Mouse (Mus musculus) forebrain, embryonic 11.5 days (tissue): ENCODE data around the gene Rrm2. TPM values are rescaled to one million over a fixed set of nuclear protein-coding genes. Genes with fewer than 3 reads are reported as not detected.
"Not testable (repeated sequence)": the region's sequence is repeated elsewhere in the genome, so short reads cannot be mapped to it uniquely, and the experiment has no call there.

Experiments used
- ATAC-seq: fragments of 200-750 bp; cut with Nextera tagmentation; replicated peaks from 2 replicates; pipeline ENCODE4 v1.8.0; 2017; ENCODE audit warnings: moderate TSS enrichment; ENCODE audit not compliant: low FRiP score
- DNase-seq: peaks from one replicate; pipeline ENCODE4 v3.0.0-alpha.2; 2017; ENCODE audit warnings: low spot score
- H3K27ac ChIP-seq: fragments of 300-500 bp; sonication (generic); 2 replicates; pipeline ENCODE4 v1.5.1; 2014; ENCODE audit warnings: low read depth, low read length
- H3K27me3 ChIP-seq: fragments of 300-500 bp; sonication (generic); 2 replicates; pipeline ENCODE4 v1.6.1; 2014; ENCODE audit warnings: mild to moderate bottlenecking, low read length, mixed read lengths; ENCODE audit not compliant: control insufficient read depth, insufficient read depth
- H3K36me3 ChIP-seq: fragments of 300-500 bp; sonication (generic); 2 replicates; pipeline ENCODE4 v1.6.1; 2014; ENCODE audit warnings: mild to moderate bottlenecking, low read length, moderate library complexity, mixed read lengths; ENCODE audit not compliant: control insufficient read depth, insufficient read depth
- H3K4me1 ChIP-seq: fragments of 300-500 bp; sonication (generic); replicated peaks from 2 replicates; pipeline ENCODE4 v1.6.1; 2014; ENCODE audit warnings: low read length, mixed read lengths; ENCODE audit not compliant: control insufficient read depth, insufficient read depth
- H3K4me2 ChIP-seq: fragments of 300-500 bp; sonication (generic); 2 replicates; pipeline ENCODE4 v1.6.1; 2014; ENCODE audit warnings: low read depth, mild to moderate bottlenecking, low read length, moderate library complexity, mixed read lengths; ENCODE audit not compliant: severe bottlenecking
- H3K4me3 ChIP-seq: fragments of 300-500 bp; sonication (generic); 2 replicates; pipeline ENCODE4 v1.5.1; 2014; ENCODE audit warnings: low read depth, low read length
- H3K9ac ChIP-seq: fragments of 300-500 bp; sonication (generic); 2 replicates; pipeline ENCODE4 v1.6.1; 2014; ENCODE audit warnings: low read length
- H3K9me3 ChIP-seq: fragments of 300-500 bp; sonication (generic); 2 replicates; pipeline ENCODE4 v1.6.1; 2016; ENCODE audit warnings: low read length, mixed read lengths; ENCODE audit not compliant: control insufficient read depth
- WGBS: fragments of 180-500 bp; shearing (Covaris S2); extraction: QIAGEN DNeasy Blood & Tissue Kit; methylation state at CpG from one replicate; pipeline ENCODE4 v1.1.7; 2014; 5-methylcytosine and 5-hydroxymethylcytosine counted together
- polyA plus RNA-seq: library from polyadenylated mRNA; unstranded; fragments of >200 nt; fragmentation: Nextera tagmentation; extraction: Ambion mirVana; gene quantifications from 2 replicates; pipeline ENCODE4 v1.2.1, GENCODE M21; 2014

Gene Rrm2
- polyA plus RNA-seq, 1 experiment from 2014 or later, result 669 TPM

DNA sequence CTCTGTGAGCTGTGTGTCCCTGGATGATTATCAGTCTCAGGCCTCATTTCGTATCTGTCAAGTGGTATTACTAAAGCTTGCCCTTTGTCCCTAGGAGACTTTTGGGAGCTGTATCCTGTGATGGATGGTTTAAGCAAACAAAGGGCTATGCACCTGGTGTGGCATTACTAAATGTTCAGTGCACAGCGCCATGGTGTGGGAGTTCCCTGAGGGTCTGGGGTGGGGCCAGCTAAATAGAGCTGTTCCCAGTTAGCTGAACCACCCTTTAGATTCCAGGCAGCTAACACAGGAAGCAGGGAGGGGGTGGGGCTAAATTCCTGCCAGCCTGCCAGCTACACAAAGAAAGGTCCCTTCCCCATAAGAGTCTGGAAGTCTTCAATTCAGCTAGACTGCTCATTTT is 16.3 kb downstream of the Rrm2 start:
- Histone ChIP-seq H3K4me3 (no peak overlapping the region), H3K27ac (no peak overlapping the region), H3K9me3 (no peaks in the 10 kb centered on the region), H3K4me1 (peaks cover 3% of the 10 kb centered on the region; the same call in 1 of the 2 replicates), H3K4me2 (0 out of 2 replicates have a peak overlapping the region, but pooled peaks have one; percentile 11), H3K9ac (0 out of 2 replicates have a peak overlapping the region, but pooled peaks have one; percentile 7), H3K27me3 (no peaks in the 10 kb centered on the region; the same call in 1 of the 2 replicates), H3K36me3 (no peaks in the 10 kb centered on the region)
- peak; percentile 73 for ATAC-seq
- DNase-seq, result peak; percentile 70
- 21% methylated on average over 2 of the region's 2 CpGs for WGBS

DNA sequence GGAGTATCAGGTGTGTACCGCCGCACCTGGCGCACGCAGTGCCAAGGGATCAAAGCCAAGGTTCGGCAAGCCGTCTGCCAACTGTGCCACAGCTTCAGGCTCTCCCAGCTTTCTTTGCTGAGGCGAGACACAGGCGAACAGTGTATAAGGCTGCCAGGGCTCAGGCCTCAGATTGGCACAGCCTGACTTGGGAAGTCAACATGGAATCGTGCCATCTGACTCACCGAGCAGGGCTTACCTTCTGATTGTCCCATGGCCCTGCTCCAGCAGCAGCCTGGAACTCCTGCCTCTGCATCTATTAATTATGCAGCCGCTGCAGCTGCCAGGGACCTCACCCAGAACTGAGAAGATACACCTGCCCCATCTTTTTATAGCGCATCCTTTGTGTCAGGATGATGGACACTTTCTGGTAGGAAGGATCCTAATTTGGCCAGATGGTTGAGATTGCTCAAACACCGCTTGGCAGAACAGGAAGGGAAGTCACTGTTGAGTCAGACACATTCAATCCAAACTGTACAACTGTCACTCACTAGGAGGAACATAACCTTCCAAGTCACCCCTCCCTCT is 26.9 kb downstream of the Rrm2 start:
- Histone ChIP-seq H3K4me3 (no peak overlapping the region), H3K27ac (no peak overlapping the region), H3K9me3 (no peaks in the 10 kb centered on the region), H3K36me3 (no peaks in the 10 kb centered on the region), H3K9ac (no peak overlapping the region), H3K27me3 (no peaks in the 10 kb centered on the region), H3K4me2 (no peak overlapping the region), H3K4me1 (no peaks in the 10 kb centered on the region)
- no peak for ATAC-seq
- 88% methylated on average over 13 of the region's 13 CpGs for WGBS
- DNase-seq, result no peak

DNA sequence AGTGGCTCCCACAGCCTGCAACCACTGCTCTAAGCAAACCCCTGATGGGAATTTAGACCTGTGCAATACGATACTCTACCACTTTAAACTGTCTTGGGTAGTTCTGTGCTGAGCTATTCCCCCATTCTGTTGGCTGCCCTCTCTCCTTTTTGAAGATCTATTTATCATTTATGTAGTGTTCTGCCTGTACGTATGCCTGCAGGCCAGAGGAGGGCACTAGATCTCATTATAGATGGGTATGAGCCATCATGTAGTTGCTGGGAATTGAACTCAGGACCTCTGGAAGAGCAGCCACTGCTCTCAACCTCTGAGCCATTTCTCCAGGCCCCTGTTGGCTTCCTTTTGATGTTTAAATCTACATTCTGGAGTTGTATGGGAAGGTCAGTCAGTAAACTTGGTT is 28.9 kb downstream of the Rrm2 start:
- Histone ChIP-seq H3K9me3 (no peaks in the 10 kb centered on the region), H3K9ac (no peak overlapping the region), H3K36me3 (no peaks in the 10 kb centered on the region), H3K4me2 (no peak overlapping the region), H3K27ac (no peak overlapping the region), H3K4me3 (no peak overlapping the region), H3K27me3 (no peaks in the 10 kb centered on the region), H3K4me1 (no peaks in the 10 kb centered on the region)
- no peak for DNase-seq
- WGBS, result 63% methylated on average over 2 of the region's 2 CpGs
- no peak for ATAC-seq

DNA sequence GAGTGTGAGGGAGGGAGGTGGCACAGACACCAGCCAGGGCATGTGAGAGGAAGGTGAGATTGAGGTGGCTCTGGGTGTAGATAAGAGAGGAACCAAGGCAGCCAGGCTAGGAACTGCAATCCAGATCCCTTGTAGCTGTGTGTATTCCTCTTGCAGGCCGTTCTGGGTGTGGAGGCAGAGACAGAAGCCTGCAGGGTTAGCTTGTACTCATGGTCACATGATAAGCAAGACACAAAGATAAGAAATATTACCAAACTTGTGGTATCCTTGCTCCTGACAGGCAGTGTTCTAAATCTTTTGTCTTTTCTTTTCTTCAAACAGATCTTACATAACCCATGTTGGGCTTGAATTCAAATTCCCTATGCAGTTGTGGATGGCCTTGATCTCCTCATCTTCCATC is 31.9 kb downstream of the Rrm2 start:
- 77% methylated on average over 1 of the region's 1 CpGs for WGBS

DNA sequence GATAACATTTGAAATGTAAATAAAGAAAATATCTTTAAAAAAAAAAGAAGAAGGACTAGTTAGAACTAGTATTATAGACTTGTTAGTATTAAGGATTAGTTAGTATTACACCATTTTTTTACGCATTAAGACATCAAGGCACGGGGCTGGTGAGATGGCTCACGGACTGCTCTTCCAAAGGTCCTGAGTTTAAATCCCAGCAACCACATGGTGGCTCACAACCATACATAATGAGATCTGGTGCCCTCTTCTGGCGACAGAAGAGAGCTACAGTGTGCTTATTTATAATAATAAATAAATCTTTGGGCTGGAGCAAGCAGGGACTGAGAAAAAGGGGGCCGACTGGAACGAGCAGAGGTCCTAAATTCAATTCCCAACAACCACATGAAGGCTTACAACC is 33.5 kb downstream of the Rrm2 start:
- H3K9ac ChIP-seq, DNase-seq, ATAC-seq, H3K27ac ChIP-seq, H3K4me1 ChIP-seq, H3K4me2 ChIP-seq, H3K27me3 ChIP-seq, H3K9me3 ChIP-seq, H3K36me3 ChIP-seq, H3K4me3 ChIP-seq: not testable (repeated sequence)
- 61% methylated on average over 6 of the region's 6 CpGs for WGBS

More for the DNA sequence above, 31.9 kb downstream of the Rrm2 start:
- Histone ChIP-seq H3K4me3 (no peak overlapping the region), H3K27me3 (no peaks in the 10 kb centered on the region), H3K4me1 (no peaks in the 10 kb centered on the region), H3K9me3 (no peaks in the 10 kb centered on the region), H3K4me2 (no peak overlapping the region), H3K9ac (no peak overlapping the region), H3K36me3 (no peaks in the 10 kb centered on the region), H3K27ac (no peak overlapping the region)
- ATAC-seq (no peak), DNase-seq (no peak)

DNA sequence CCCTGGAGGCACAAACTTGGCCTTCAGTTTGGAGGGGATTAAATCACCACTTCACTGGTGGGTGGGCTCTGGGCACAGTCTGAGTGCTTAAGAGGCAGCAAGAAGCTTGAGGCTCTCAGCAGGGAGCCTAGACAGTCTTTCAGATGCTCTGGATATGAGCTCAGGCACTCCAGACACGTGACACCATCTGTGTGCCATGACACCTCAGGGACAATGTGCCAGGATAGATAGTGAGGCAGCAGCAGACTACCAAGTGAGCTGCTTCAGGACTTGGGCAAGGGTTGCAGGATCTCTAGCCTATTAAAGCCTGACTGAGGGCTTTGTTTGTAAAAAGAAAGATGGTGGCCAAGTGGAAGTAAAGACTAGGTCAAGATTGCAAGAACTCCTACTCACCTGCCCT is 36.3 kb downstream of the Rrm2 start:
- Histone ChIP-seq H3K9ac (no peak overlapping the region), H3K4me2 (no peak overlapping the region), H3K9me3 (no peaks in the 10 kb centered on the region), H3K27ac (no peak overlapping the region), H3K36me3 (no peaks in the 10 kb centered on the region), H3K4me1 (no peaks in the 10 kb centered on the region), H3K4me3 (no peak overlapping the region), H3K27me3 (no peaks in the 10 kb centered on the region)
- no peak for ATAC-seq
- WGBS, result 28% methylated on average over 1 of the region's 1 CpGs
- no peak for DNase-seq

DNA sequence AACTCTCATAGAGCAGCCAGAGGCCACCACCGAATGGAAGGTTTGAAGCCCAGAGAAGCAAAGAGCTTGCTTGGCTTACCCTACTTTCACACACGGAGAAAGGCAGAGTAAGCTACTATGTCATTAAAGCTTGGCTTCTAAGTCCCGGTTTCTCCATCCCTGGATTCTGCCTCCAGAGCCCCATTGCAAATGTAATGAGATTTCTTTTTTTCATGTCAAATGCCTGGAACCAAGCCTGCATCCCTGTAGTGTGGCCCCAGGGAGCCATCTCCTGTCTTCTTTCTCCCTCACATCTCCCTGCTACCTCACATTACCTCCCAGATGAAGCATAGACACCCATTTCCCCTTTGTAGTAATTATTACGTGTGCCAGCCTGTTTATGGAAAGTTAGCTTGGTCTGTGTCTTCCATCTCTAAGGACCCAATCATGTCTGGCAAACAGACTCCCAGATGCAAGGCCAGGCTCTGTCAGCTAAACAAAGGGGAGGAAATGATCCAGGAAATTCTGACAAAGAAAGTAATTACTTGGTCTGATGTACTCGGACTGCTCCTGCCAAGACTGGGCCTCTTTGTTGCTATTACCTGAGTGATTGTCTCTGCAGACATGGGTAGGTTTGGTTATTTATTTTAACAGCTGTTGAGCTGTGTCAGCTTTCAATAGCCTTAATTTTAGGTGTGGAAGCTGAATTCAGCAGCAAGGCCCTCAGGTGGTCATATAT is 38.7 kb downstream of the Rrm2 start:
- Histone ChIP-seq H3K27me3 (no peaks in the 10 kb centered on the region), H3K27ac (no peak overlapping the region), H3K4me3 (no peak overlapping the region), H3K9ac (no peak overlapping the region), H3K4me2 (no peak overlapping the region), H3K4me1 (no peaks in the 10 kb centered on the region), H3K9me3 (no peaks in the 10 kb centered on the region), H3K36me3 (no peaks in the 10 kb centered on the region)
- no peak for ATAC-seq
- WGBS, result 44% methylated on average over 5 of the region's 5 CpGs
- peak; percentile 33 for DNase-seq

DNA sequence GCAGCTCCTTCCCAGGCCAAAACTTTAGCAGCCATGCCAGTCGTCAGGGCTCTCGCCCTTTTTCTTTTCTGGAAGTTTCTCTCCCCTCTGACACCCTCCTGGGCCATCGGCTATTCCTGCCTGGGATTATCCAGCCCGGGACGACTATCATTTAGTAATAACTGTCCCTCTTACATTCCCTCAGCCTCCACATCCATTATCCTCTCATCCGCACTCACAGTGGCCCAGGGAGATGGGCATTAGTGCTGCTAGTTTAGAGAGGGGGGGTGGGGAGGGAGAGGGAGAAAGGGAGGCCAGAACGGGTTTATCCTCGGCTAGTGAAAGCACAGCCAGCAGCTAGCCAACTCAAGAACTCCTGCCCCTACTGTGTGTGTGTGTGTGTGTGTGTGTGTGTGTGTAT is 39.3 kb downstream of the Rrm2 start:
- DNase-seq (peak; percentile 30), ATAC-seq (no peak)
- no peaks in the 10 kb centered on the region for H3K27me3 ChIP-seq
- H3K27ac ChIP-seq, result no peak overlapping the region
- H3K9ac ChIP-seq, result no peak overlapping the region
- H3K36me3 ChIP-seq, result no peaks in the 10 kb centered on the region
- no peaks in the 10 kb centered on the region for H3K4me1 ChIP-seq
- 64% methylated on average over 8 of the region's 8 CpGs for WGBS
- H3K9me3 ChIP-seq, result no peaks in the 10 kb centered on the region
- H3K4me2 ChIP-seq, result no peak overlapping the region
- no peak overlapping the region for H3K4me3 ChIP-seq

DNA sequence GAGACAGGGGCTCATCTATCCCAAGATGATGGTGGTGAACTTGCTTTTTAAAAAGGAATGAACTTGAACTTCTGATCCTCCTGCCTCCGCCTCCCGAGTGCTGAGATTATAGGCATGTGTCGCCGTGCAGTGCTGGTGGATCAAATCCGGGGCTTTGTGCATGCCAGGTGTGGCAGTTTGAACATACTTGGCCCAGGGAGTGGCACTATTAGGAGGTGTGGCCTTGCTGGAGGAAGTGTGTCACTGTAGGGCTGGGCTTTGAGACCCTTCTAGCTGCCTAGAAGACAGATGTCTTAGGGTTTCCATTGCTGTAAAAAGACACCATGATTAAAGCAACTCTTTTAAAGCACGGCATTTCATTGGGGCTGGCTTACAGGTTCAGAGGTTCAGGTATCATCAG is 42.5 kb downstream of the Rrm2 start:
- H3K4me3 ChIP-seq, result no peak overlapping the region
- no peak overlapping the region for H3K4me2 ChIP-seq
- no peaks in the 10 kb centered on the region for H3K27me3 ChIP-seq
- no peak overlapping the region for H3K9ac ChIP-seq
- DNase-seq, result peak; percentile 35
- H3K9me3 ChIP-seq, result no peaks in the 10 kb centered on the region
- no peaks in the 10 kb centered on the region for H3K36me3 ChIP-seq
- WGBS, result 91% methylated on average over 6 of the region's 6 CpGs
- H3K4me1 ChIP-seq, result no peaks in the 10 kb centered on the region
- H3K27ac ChIP-seq, result no peak overlapping the region
- no peak for ATAC-seq
